Mouse (Mus musculus): ENCODE measurements around the gene Sfxn5. TPM values are rescaled to one million over a fixed set of nuclear protein-coding genes. Genes with fewer than 3 reads are reported as not detected.

The Sfxn5 gene
- polyA plus RNA-seq, 1 experiment = 0.63 TPM

GRCm38 (mm10) chr6:85355753-85356152, 22.5 kb upstream of the Sfxn5 start:
- H3K4me1 ChIP-seq (ENCODE audit: control insufficient read depth, insufficient read depth, insufficient read length, low read length) = no peaks in the 10 kb centered on the region
- 96% methylated on average over 2 of the region's 2 CpGs for WGBS
- H3K27me3 ChIP-seq (ENCODE audit: control insufficient read depth, insufficient read depth, low read length) = no peaks in the 10 kb centered on the region
- TF ChIP-seq POLR2A (IDR thresholded peaks at IDR 0.05; ENCODE audit: low read depth, low read length) = no peak
- TF ChIP-seq CTCF (IDR thresholded peaks at IDR 0.05; ENCODE audit: extremely low read depth, insufficient read length, insufficient replicate concordance, low read depth, low read length) = no peak
- H3K4me3 ChIP-seq (ENCODE audit: low read depth, low read length) = no peak overlapping the region
- no peaks in the 10 kb centered on the region for H3K36me3 ChIP-seq (ENCODE audit: control insufficient read depth, insufficient read depth, low read length)
- no peak overlapping the region for H3K27ac ChIP-seq (ENCODE audit: insufficient read depth, low read depth, low read length)

GRCm38 (mm10) chr6:85354709-85355108, 21.5 kb upstream of the Sfxn5 start:
- WGBS = 81% methylated on average over 6 of the region's 6 CpGs
- TF ChIP-seq CTCF (IDR thresholded peaks at IDR 0.05; ENCODE audit: extremely low read depth, insufficient read length, insufficient replicate concordance, low read depth, low read length) (no peak), POLR2A (IDR thresholded peaks at IDR 0.05; ENCODE audit: low read depth, low read length) (no peak)
- Histone ChIP-seq H3K4me3 (ENCODE audit: low read depth, low read length) (no peak overlapping the region), H3K36me3 (ENCODE audit: control insufficient read depth, insufficient read depth, low read length) (no peaks in the 10 kb centered on the region), H3K4me1 (ENCODE audit: control insufficient read depth, insufficient read depth, insufficient read length, low read length) (no peaks in the 10 kb centered on the region), H3K27me3 (ENCODE audit: control insufficient read depth, insufficient read depth, low read length) (no peaks in the 10 kb centered on the region), H3K27ac (ENCODE audit: insufficient read depth, low read depth, low read length) (no peak overlapping the region)

- H3K27ac ChIP-seq (ENCODE audit: insufficient read depth, low read depth, low read length) = no peak overlapping the region
- 70% methylated on average over 3 of the region's 3 CpGs for WGBS
- no peak overlapping the region for H3K4me3 ChIP-seq (ENCODE audit: low read depth, low read length)
- H3K4me1 ChIP-seq (ENCODE audit: control insufficient read depth, insufficient read depth, insufficient read length, low read length) = no peaks in the 10 kb centered on the region
- no peaks in the 10 kb centered on the region for H3K27me3 ChIP-seq (ENCODE audit: control insufficient read depth, insufficient read depth, low read length)
- no peaks in the 10 kb centered on the region for H3K36me3 ChIP-seq (ENCODE audit: control insufficient read depth, insufficient read depth, low read length)
- TF ChIP-seq POLR2A (IDR thresholded peaks at IDR 0.05; ENCODE audit: low read depth, low read length) (no peak), CTCF (IDR thresholded peaks at IDR 0.05; ENCODE audit: extremely low read depth, insufficient read length, insufficient replicate concordance, low read depth, low read length) (no peak)
Observed at GRCm38 (mm10) chr6:85353706-85354105, 20.5 kb upstream of the Sfxn5 start.

- Histone ChIP-seq H3K27ac (ENCODE audit: insufficient read depth, low read depth, low read length) (no peak overlapping the region), H3K36me3 (ENCODE audit: control insufficient read depth, insufficient read depth, low read length) (no peaks in the 10 kb centered on the region), H3K4me3 (ENCODE audit: low read depth, low read length) (no peak overlapping the region), H3K4me1 (ENCODE audit: control insufficient read depth, insufficient read depth, insufficient read length, low read length) (no peaks in the 10 kb centered on the region), H3K27me3 (ENCODE audit: control insufficient read depth, insufficient read depth, low read length) (no peaks in the 10 kb centered on the region)
- TF ChIP-seq POLR2A (IDR thresholded peaks at IDR 0.05; ENCODE audit: low read depth, low read length) (no peak), CTCF (IDR thresholded peaks at IDR 0.05; ENCODE audit: extremely low read depth, insufficient read length, insufficient replicate concordance, low read depth, low read length) (no peak)
- WGBS = 90% methylated on average over 1 of the region's 1 CpGs
Observed at GRCm38 (mm10) chr6:85350157-85350556, 16.9 kb upstream of the Sfxn5 start.

- Histone ChIP-seq H3K27me3 (ENCODE audit: control insufficient read depth, insufficient read depth, low read length) (no peaks in the 10 kb centered on the region), H3K4me3 (ENCODE audit: low read depth, low read length) (no peak overlapping the region), H3K36me3 (ENCODE audit: control insufficient read depth, insufficient read depth, low read length) (no peaks in the 10 kb centered on the region), H3K27ac (ENCODE audit: insufficient read depth, low read depth, low read length) (no peak overlapping the region), H3K4me1 (ENCODE audit: control insufficient read depth, insufficient read depth, insufficient read length, low read length) (no peaks in the 10 kb centered on the region)
- no peak for TF ChIP-seq CTCF (IDR thresholded peaks at IDR 0.05; ENCODE audit: extremely low read depth, insufficient read length, insufficient replicate concordance, low read depth, low read length)
- no peak for TF ChIP-seq POLR2A (IDR thresholded peaks at IDR 0.05; ENCODE audit: low read depth, low read length)
- 56% methylated on average over 7 of the region's 7 CpGs for WGBS
Observed at GRCm38 (mm10) chr6:85349246-85349645, 16.0 kb upstream of the Sfxn5 start.

GRCm38 (mm10) chr6:85348133-85348532, 14.9 kb upstream of the Sfxn5 start:
- H3K4me1 ChIP-seq (ENCODE audit: control insufficient read depth, insufficient read depth, insufficient read length, low read length) = no peaks in the 10 kb centered on the region
- no peak overlapping the region for H3K4me3 ChIP-seq (ENCODE audit: low read depth, low read length)
- H3K36me3 ChIP-seq (ENCODE audit: control insufficient read depth, insufficient read depth, low read length) = no peaks in the 10 kb centered on the region
- H3K27me3 ChIP-seq (ENCODE audit: control insufficient read depth, insufficient read depth, low read length) = no peaks in the 10 kb centered on the region
- H3K27ac ChIP-seq (ENCODE audit: insufficient read depth, low read depth, low read length) = no peak overlapping the region
- 90% methylated on average over 11 of the region's 11 CpGs for WGBS
- no peak for TF ChIP-seq CTCF (IDR thresholded peaks at IDR 0.05; ENCODE audit: extremely low read depth, insufficient read length, insufficient replicate concordance, low read depth, low read length)
- TF ChIP-seq POLR2A (IDR thresholded peaks at IDR 0.05; ENCODE audit: low read depth, low read length) = no peak

GRCm38 (mm10) chr6:85346028-85346634, 12.9 kb upstream of the Sfxn5 start:
- TF ChIP-seq CTCF (IDR thresholded peaks at IDR 0.05; ENCODE audit: extremely low read depth, insufficient read length, insufficient replicate concordance, low read depth, low read length) (peak; percentile 77; the same call in 1 of the 2 replicates), POLR2A (IDR thresholded peaks at IDR 0.05; ENCODE audit: low read depth, low read length) (no peak)
- Histone ChIP-seq H3K27me3 (ENCODE audit: control insufficient read depth, insufficient read depth, low read length) (no peaks in the 10 kb centered on the region), H3K4me3 (ENCODE audit: low read depth, low read length) (no peak overlapping the region), H3K27ac (ENCODE audit: insufficient read depth, low read depth, low read length) (no peak overlapping the region), H3K4me1 (ENCODE audit: control insufficient read depth, insufficient read depth, insufficient read length, low read length) (no peaks in the 10 kb centered on the region), H3K36me3 (ENCODE audit: control insufficient read depth, insufficient read depth, low read length) (no peaks in the 10 kb centered on the region)
- 39% methylated on average over 6 of the region's 6 CpGs for WGBS

All from small intestine, adult 2 months (tissue).